Mouse (Mus musculus): ENCODE measurements around the gene Asdurf. TPM values are rescaled to one million over a fixed set of nuclear protein-coding genes. Genes with fewer than 3 reads are reported as not detected.
"Not testable (repeated sequence)": the region's sequence is repeated elsewhere in the genome, so short reads cannot be mapped to it uniquely, and the experiment has no call there.

Asdurf gene
- polyA plus RNA-seq (2016; fragmentation: Nextera tagmentation; extraction: Ambion mirVana): 2.1 TPM in 1 of 2 replicates, not detected in the other

- Histone ChIP-seq H3K27ac (peak within 1 kb of the TSS; percentile 93), H3K4me3 (peak within 1 kb of the TSS; percentile 67), H3K36me3 (peaks cover 25% of the 10 kb centered on the region), H3K9me3 (peaks cover 9% of the 10 kb centered on the region; the same call in 1 of the 2 replicates), H3K27me3 (ENCODE audit: insufficient read depth, poor library complexity, severe bottlenecking) (no peaks in the 10 kb centered on the region), H3K4me1 (replicated peaks) (peaks cover 7% of the 10 kb centered on the region)
- peak; percentile 96 for DNase-seq (ENCODE audit: low spot score)
- under 1% methylated on average over 44 of the region's 44 CpGs for WGBS
Observed at GRCm38 (mm10) chr1:53352327-53353261, at the start of gene Asdurf, which contains the start of the genes Gm28551 and Asnsd1. Asdurf (minus strand) TSS chr1:53352619. Gm28551 (minus strand) TSS chr1:53352667. Asnsd1 (minus strand) TSS chr1:53352752.

GRCm38 (mm10) chr1:53393936-53394760 is 41.7 kb upstream of the Asdurf start:
- H3K9me3 ChIP-seq; H3K36me3 ChIP-seq; H3K27ac ChIP-seq; DNase-seq (ENCODE audit: low spot score); H3K4me3 ChIP-seq; H3K4me1 ChIP-seq (replicated peaks); H3K27me3 ChIP-seq (ENCODE audit: insufficient read depth, poor library complexity, severe bottlenecking): not testable (repeated sequence)
- 34% methylated on average over 21 of the region's 21 CpGs for WGBS

- WGBS: 96% methylated on average over 14 of the region's 14 CpGs
Observed at GRCm38 (mm10) chr1:53388762-53389161, 36.3 kb upstream of the Asdurf start.

GRCm38 (mm10) chr1:53384085-53384688 is 31.8 kb upstream of the Asdurf start:
- WGBS: 84% methylated on average over 6 of the region's 6 CpGs
- H3K4me3 ChIP-seq: no peak overlapping the region

More at GRCm38 (mm10) chr1:53388762-53389161, 36.3 kb upstream of the Asdurf start:
- H3K27ac ChIP-seq: no peak overlapping the region
- H3K36me3 ChIP-seq: no peaks in the 10 kb centered on the region
- no peaks in the 10 kb centered on the region for H3K4me1 ChIP-seq (replicated peaks)
- H3K9me3 ChIP-seq: 0 out of 2 replicates have a peak, but pooled peaks cover 5% of the 10 kb centered on the region
- no peak for DNase-seq (ENCODE audit: low spot score)
- H3K4me3 ChIP-seq: no peak overlapping the region
- no peaks in the 10 kb centered on the region for H3K27me3 ChIP-seq (ENCODE audit: insufficient read depth, poor library complexity, severe bottlenecking)

GRCm38 (mm10) chr1:53377731-53378130 is 25.3 kb upstream of the Asdurf start:
- H3K36me3 ChIP-seq: no peaks in the 10 kb centered on the region
- no peaks in the 10 kb centered on the region for H3K9me3 ChIP-seq
- no peak overlapping the region for H3K27ac ChIP-seq
- 68% methylated on average over 3 of the region's 3 CpGs for WGBS
- H3K4me3 ChIP-seq: no peak overlapping the region
- DNase-seq (ENCODE audit: low spot score): no peak
- H3K4me1 ChIP-seq (replicated peaks): peaks cover 4% of the 10 kb centered on the region
- H3K27me3 ChIP-seq (ENCODE audit: insufficient read depth, poor library complexity, severe bottlenecking): no peaks in the 10 kb centered on the region

More at GRCm38 (mm10) chr1:53384085-53384688, 31.8 kb upstream of the Asdurf start:
- Histone ChIP-seq H3K36me3 (no peaks in the 10 kb centered on the region), H3K9me3 (no peaks in the 10 kb centered on the region), H3K27ac (no peak overlapping the region), H3K27me3 (ENCODE audit: insufficient read depth, poor library complexity, severe bottlenecking) (no peaks in the 10 kb centered on the region), H3K4me1 (replicated peaks) (no peaks in the 10 kb centered on the region)
- DNase-seq (ENCODE audit: low spot score): no peak

GRCm38 (mm10) chr1:53375965-53376364 is 23.5 kb upstream of the Asdurf start:
- not testable (repeated sequence) for H3K9me3 ChIP-seq; H3K27ac ChIP-seq; H3K36me3 ChIP-seq; H3K4me3 ChIP-seq; DNase-seq (ENCODE audit: low spot score); H3K27me3 ChIP-seq (ENCODE audit: insufficient read depth, poor library complexity, severe bottlenecking); H3K4me1 ChIP-seq (replicated peaks)
- WGBS: 91% methylated on average over 2 of the region's 2 CpGs

GRCm38 (mm10) chr1:53358988-53359387 is 6.6 kb upstream of the Asdurf start:
- H3K36me3 ChIP-seq: no peaks in the 10 kb centered on the region
- DNase-seq (ENCODE audit: low spot score): no peak
- no peak overlapping the region for H3K27ac ChIP-seq
- no peak overlapping the region for H3K4me3 ChIP-seq
- H3K27me3 ChIP-seq (ENCODE audit: insufficient read depth, poor library complexity, severe bottlenecking): no peaks in the 10 kb centered on the region
- peaks cover 3% of the 10 kb centered on the region; the same call in 1 of the 2 replicates for H3K9me3 ChIP-seq
- no peaks in the 10 kb centered on the region for H3K4me1 ChIP-seq (replicated peaks)

- Histone ChIP-seq H3K27me3 (ENCODE audit: insufficient read depth, poor library complexity, severe bottlenecking) (no peaks in the 10 kb centered on the region), H3K4me1 (replicated peaks) (no peaks in the 10 kb centered on the region), H3K4me3 (no peak overlapping the region), H3K9me3 (peaks cover 24% of the 10 kb centered on the region), H3K36me3 (peaks cover 61% of the 10 kb centered on the region), H3K27ac (no peak overlapping the region)
- WGBS: 93% methylated on average over 2 of the region's 2 CpGs
- DNase-seq (ENCODE audit: low spot score): no peak
Observed at GRCm38 (mm10) chr1:53341071-53341470, 11.3 kb downstream of the Asdurf start.

- not testable (repeated sequence) for H3K27me3 ChIP-seq (ENCODE audit: insufficient read depth, poor library complexity, severe bottlenecking); H3K27ac ChIP-seq; H3K4me3 ChIP-seq; H3K4me1 ChIP-seq (replicated peaks); DNase-seq (ENCODE audit: low spot score)
- Histone ChIP-seq H3K36me3 (peaks cover 24% of the 10 kb centered on the region), H3K9me3 (peaks cover 21% of the 10 kb centered on the region)
- WGBS: 66% methylated on average over 2 of the region's 2 CpGs
Observed at GRCm38 (mm10) chr1:53337403-53337802, 15.0 kb downstream of the Asdurf start.

- H3K27me3 ChIP-seq (ENCODE audit: insufficient read depth, poor library complexity, severe bottlenecking): no peaks in the 10 kb centered on the region
- no peak overlapping the region for H3K27ac ChIP-seq
- H3K4me3 ChIP-seq: no peak overlapping the region
- H3K9me3 ChIP-seq: peaks cover 8% of the 10 kb centered on the region; the same call in 1 of the 2 replicates
- peaks cover 5% of the 10 kb centered on the region for H3K36me3 ChIP-seq
- no peak for DNase-seq (ENCODE audit: low spot score)
- H3K4me1 ChIP-seq (replicated peaks): no peaks in the 10 kb centered on the region
Observed at GRCm38 (mm10) chr1:53335465-53335864, 17.0 kb downstream of the Asdurf start.

GRCm38 (mm10) chr1:53333527-53333926 is 18.9 kb downstream of the Asdurf start:
- not testable (repeated sequence) for DNase-seq (ENCODE audit: low spot score); H3K4me1 ChIP-seq (replicated peaks); H3K9me3 ChIP-seq; H3K36me3 ChIP-seq; H3K27ac ChIP-seq; H3K27me3 ChIP-seq (ENCODE audit: insufficient read depth, poor library complexity, severe bottlenecking); H3K4me3 ChIP-seq
- WGBS: 90% methylated on average over 5 of the region's 5 CpGs

- WGBS: 95% methylated on average over 5 of the region's 5 CpGs
- Histone ChIP-seq H3K27ac (no peak overlapping the region), H3K4me3 (no peak overlapping the region), H3K4me1 (replicated peaks) (no peaks in the 10 kb centered on the region), H3K9me3 (no peaks in the 10 kb centered on the region), H3K36me3 (peaks cover 50% of the 10 kb centered on the region), H3K27me3 (ENCODE audit: insufficient read depth, poor library complexity, severe bottlenecking) (no peaks in the 10 kb centered on the region)
- DNase-seq (ENCODE audit: low spot score): no peak
Observed at GRCm38 (mm10) chr1:53324827-53325494, 27.5 kb downstream of the Asdurf start.
